Mouse (Mus musculus) liver, embryonic 15.5 days (tissue): ENCODE data around the gene Rpl18. TPM values are rescaled to one million over a fixed set of nuclear protein-coding genes. Genes with fewer than 3 reads are reported as not detected.

Experiments
- ATAC-seq: fragments of 200-750 bp; cut with Nextera tagmentation; 2 replicates; pipeline ENCODE4 v1.8.0; 2017; ENCODE audit warnings: moderate number of reproducible peaks, mild to moderate bottlenecking, moderate library complexity; ENCODE audit not compliant: insufficient read depth
- H3K27ac ChIP-seq: fragments of 300-500 bp; sonication (generic); replicated peaks from 2 replicates; pipeline ENCODE4 v1.5.1; 2015; ENCODE audit warnings: mild to moderate bottlenecking, inconsistent platforms
- H3K27me3 ChIP-seq: fragments of 300-500 bp; sonication (generic); 2 replicates; pipeline ENCODE4 v1.6.1; 2015; ENCODE audit warnings: mild to moderate bottlenecking, inconsistent platforms
- H3K36me3 ChIP-seq: fragments of 300-500 bp; sonication (generic); replicated peaks from 2 replicates; pipeline ENCODE4 v1.6.1; 2015; ENCODE audit warnings: moderate library complexity, mild to moderate bottlenecking, inconsistent platforms
- H3K4me1 ChIP-seq: fragments of 300-500 bp; sonication (generic); replicated peaks from 2 replicates; pipeline ENCODE4 v1.6.1; 2015; ENCODE audit warnings: inconsistent platforms
- H3K4me2 ChIP-seq: fragments of 300-500 bp; sonication (generic); 2 replicates; pipeline ENCODE4 v1.6.1; 2015; ENCODE audit warnings: moderate library complexity, mild to moderate bottlenecking, inconsistent platforms
- H3K4me3 ChIP-seq: fragments of 300-500 bp; sonication (generic); replicated peaks from 2 replicates; pipeline ENCODE4 v1.5.1; 2015; ENCODE audit warnings: mild to moderate bottlenecking, inconsistent platforms
- H3K9ac ChIP-seq: fragments of 300-500 bp; sonication (generic); 2 replicates; pipeline ENCODE4 v1.6.1; 2015; ENCODE audit warnings: moderate library complexity, mild to moderate bottlenecking, inconsistent platforms
- H3K9me3 ChIP-seq: fragments of 300-500 bp; sonication (generic); replicated peaks from 2 replicates; pipeline ENCODE4 v1.6.1; 2016; ENCODE audit warnings: inconsistent platforms
- WGBS: fragments of 180-500 bp; shearing (Covaris S2); methylation state at CpG from one replicate; pipeline ENCODE4 v1.1.7; 2015; ENCODE audit warnings: mixed read lengths; ENCODE audit not compliant: insufficient replicate concordance; 5-methylcytosine and 5-hydroxymethylcytosine counted together
- polyA plus RNA-seq: library from polyadenylated mRNA; unstranded; fragments of >200 nt; fragmentation: Nextera tagmentation; extraction: Ambion mirVana; gene quantifications from 2 replicates; pipeline ENCODE4 v1.2.1, GENCODE M21; 2015

Rpl18 gene
- polyA plus RNA-seq, 1 experiment from 2014 or later = 542 TPM

GRCm38 (mm10) chr7:45708221-45708761, 7.0 kb upstream of the Rpl18 start:
- H3K9me3 ChIP-seq = no peaks in the 10 kb centered on the region
- 0 out of 2 replicates have a peak overlapping the region, but pooled peaks have one; percentile 65 for H3K4me3 ChIP-seq
- no peak for ATAC-seq
- H3K4me1 ChIP-seq = peaks cover 67% of the 10 kb centered on the region
- H3K27ac ChIP-seq = 0 out of 2 replicates have a peak overlapping the region, but pooled peaks have one; percentile 6
- H3K9ac ChIP-seq = no peak overlapping the region
- WGBS = 40% methylated on average over 13 of the region's 13 CpGs
- peaks cover 32% of the 10 kb centered on the region for H3K36me3 ChIP-seq
- peak overlapping the region; percentile 97 for H3K4me2 ChIP-seq
- H3K27me3 ChIP-seq = peaks cover 1% of the 10 kb centered on the region; the same call in 1 of the 2 replicates

GRCm38 (mm10) chr7:45709036-45709435, 6.2 kb upstream of the Rpl18 start:
- Histone ChIP-seq H3K4me2 (no peak overlapping the region), H3K27me3 (no peaks in the 10 kb centered on the region), H3K36me3 (peaks cover 37% of the 10 kb centered on the region), H3K4me3 (no peak overlapping the region), H3K9ac (no peak overlapping the region), H3K4me1 (peaks cover 67% of the 10 kb centered on the region), H3K9me3 (no peaks in the 10 kb centered on the region), H3K27ac (no peak overlapping the region)
- 61% methylated on average over 6 of the region's 6 CpGs for WGBS
- ATAC-seq = no peak

GRCm38 (mm10) chr7:45709677-45710355, 5.4 kb upstream of the Rpl18 start:
- Histone ChIP-seq H3K27me3 (no peaks in the 10 kb centered on the region), H3K9me3 (no peaks in the 10 kb centered on the region), H3K4me2 (no peak overlapping the region), H3K4me3 (no peak overlapping the region), H3K36me3 (peaks cover 37% of the 10 kb centered on the region), H3K27ac (no peak overlapping the region), H3K9ac (no peak overlapping the region), H3K4me1 (peaks cover 67% of the 10 kb centered on the region)
- WGBS = 66% methylated on average over 14 of the region's 14 CpGs
- ATAC-seq = no peak

GRCm38 (mm10) chr7:45710477-45711191, 4.6 kb upstream of the Rpl18 start:
- H3K4me1 ChIP-seq = peaks cover 66% of the 10 kb centered on the region
- H3K9me3 ChIP-seq = no peaks in the 10 kb centered on the region
- H3K27me3 ChIP-seq = no peaks in the 10 kb centered on the region
- 82% methylated on average over 20 of the region's 20 CpGs for WGBS
- peaks cover 37% of the 10 kb centered on the region for H3K36me3 ChIP-seq
- no peak for ATAC-seq
- no peak overlapping the region for H3K4me2 ChIP-seq
- no peak overlapping the region for H3K4me3 ChIP-seq
- H3K27ac ChIP-seq = no peak overlapping the region
- H3K9ac ChIP-seq = no peak overlapping the region

- no peaks in the 10 kb centered on the region for H3K9me3 ChIP-seq
- H3K36me3 ChIP-seq = peaks cover 37% of the 10 kb centered on the region
- H3K4me3 ChIP-seq = no peak overlapping the region
- no peak for ATAC-seq
- no peak overlapping the region for H3K27ac ChIP-seq
- H3K4me2 ChIP-seq = no peak overlapping the region
- no peak overlapping the region for H3K9ac ChIP-seq
- H3K4me1 ChIP-seq = peaks cover 66% of the 10 kb centered on the region
- 83% methylated on average over 24 of the region's 24 CpGs for WGBS
- no peaks in the 10 kb centered on the region for H3K27me3 ChIP-seq
These were observed 3.8 kb upstream of the Rpl18 start for GRCm38 (mm10) chr7:45711316-45712021.

- H3K27ac ChIP-seq = no peak overlapping the region
- no peak for ATAC-seq
These were observed 3.1 kb upstream of the Rpl18 start for GRCm38 (mm10) chr7:45712022-45712757.

GRCm38 (mm10) chr7:45713396-45713795, 1.9 kb upstream of the Rpl18 start:
- no peaks in the 10 kb centered on the region for H3K9me3 ChIP-seq
- H3K27me3 ChIP-seq = no peaks in the 10 kb centered on the region
- whole genome bisulfite sequencing = 81% methylated on average over 16 of the region's 16 CpGs
- no peak overlapping the region; the same call in 1 of the 2 replicates for H3K4me2 ChIP-seq
- no peak for ATAC-seq
- H3K36me3 ChIP-seq = peaks cover 37% of the 10 kb centered on the region
- no peak overlapping the region for H3K4me3 ChIP-seq
- H3K27ac ChIP-seq = 0 out of 2 replicates have a peak overlapping the region, but pooled peaks have one; percentile 78
- peaks cover 57% of the 10 kb centered on the region for H3K4me1 ChIP-seq
- no peak overlapping the region for H3K9ac ChIP-seq

More at GRCm38 (mm10) chr7:45712022-45712757, 3.1 kb upstream of the Rpl18 start:
- 80% methylated on average over 21 of the region's 21 CpGs for WGBS
- H3K9me3 ChIP-seq = no peaks in the 10 kb centered on the region
- no peak overlapping the region for H3K9ac ChIP-seq
- H3K4me1 ChIP-seq = peaks cover 66% of the 10 kb centered on the region
- no peak overlapping the region for H3K4me3 ChIP-seq
- peaks cover 37% of the 10 kb centered on the region for H3K36me3 ChIP-seq
- no peak overlapping the region for H3K4me2 ChIP-seq
- no peaks in the 10 kb centered on the region for H3K27me3 ChIP-seq

- Histone ChIP-seq H3K9me3 (no peaks in the 10 kb centered on the region), H3K27ac (peak overlapping the region; percentile 78), H3K4me1 (peaks cover 56% of the 10 kb centered on the region), H3K4me3 (peak overlapping the region; percentile 90), H3K4me2 (peak overlapping the region; percentile 95), H3K36me3 (peaks cover 38% of the 10 kb centered on the region), H3K27me3 (no peaks in the 10 kb centered on the region), H3K9ac (0 out of 2 replicates have a peak overlapping the region, but pooled peaks have one; percentile 4)
- ATAC-seq = no peak
- WGBS = 70% methylated on average over 6 of the region's 6 CpGs
These were observed 1.3 kb upstream of the Rpl18 start for GRCm38 (mm10) chr7:45713881-45714520.

GRCm38 (mm10) chr7:45714630-45715089, 597 bp upstream of the Rpl18 start:
- 11% methylated on average over 14 of the region's 14 CpGs for WGBS
- peak overlapping the region; percentile 90 for H3K4me3 ChIP-seq
- H3K9me3 ChIP-seq = no peaks in the 10 kb centered on the region
- no peaks in the 10 kb centered on the region for H3K27me3 ChIP-seq
- H3K4me2 ChIP-seq = peak overlapping the region; percentile 95
- peak overlapping the region; percentile 78 for H3K27ac ChIP-seq
- peak overlapping the region; percentile 60 for H3K9ac ChIP-seq
- H3K36me3 ChIP-seq = peaks cover 44% of the 10 kb centered on the region
- peak; percentile 59 for ATAC-seq
- peaks cover 62% of the 10 kb centered on the region for H3K4me1 ChIP-seq
